Mouse (Mus musculus): ENCODE measurements at regions not wholly inside any gene's neighbourhood (a gene's known extent, or its start where the extent isn't known, plus 50 kb on each side); places are given as distances from the start of the nearest gene placed in this dataset.

GRCm38 (mm10) chr12:86819568-86819967 is 65.0 kb downstream of the Irf2bpl start:
- no peak for TF ChIP-seq CTCF (IDR thresholded peaks at IDR 0.05; ENCODE audit: insufficient read depth, low read depth, low read length)
- no peak for TF ChIP-seq POLR2A (IDR thresholded peaks at IDR 0.05; ENCODE audit: insufficient read depth, low read depth, low read length)

All from olfactory bulb, adult 2 months (tissue).